Mouse (Mus musculus) heart, adult 11 months (tissue): ENCODE data around the gene Clpsl2.

Source experiments
- DNase-seq: peaks from one replicate; pipeline ENCODE4 v3.0.0; 2022

Gene Clpsl2

GRCm38 (mm10) chr17:28549111-28549510 is at the start of gene Clpsl2:
Clpsl2 (plus strand) TSS chr17:28549411.
- no peak for DNase-seq

GRCm38 (mm10) chr17:28500465-28500864 is 48.7 kb upstream of the Clpsl2 start:
- DNase-seq, result peak; percentile 81

- peak; percentile 98 for DNase-seq
These were observed 46.9 kb upstream of the Clpsl2 start for GRCm38 (mm10) chr17:28502196-28502821.

GRCm38 (mm10) chr17:28504182-28504581 is 45.0 kb upstream of the Clpsl2 start:
- peak; percentile 91 for DNase-seq

GRCm38 (mm10) chr17:28505591-28505990 is 43.6 kb upstream of the Clpsl2 start:
- DNase-seq, result no peak

- DNase-seq, result no peak
These were observed 42.3 kb upstream of the Clpsl2 start for GRCm38 (mm10) chr17:28506895-28507294.

GRCm38 (mm10) chr17:28507496-28507895 is 41.7 kb upstream of the Clpsl2 start:
- peak; percentile 91 for DNase-seq

GRCm38 (mm10) chr17:28510445-28511342 is 38.5 kb upstream of the Clpsl2 start:
- peak; percentile 98 for DNase-seq

GRCm38 (mm10) chr17:28511616-28512541 is 37.3 kb upstream of the Clpsl2 start:
- DNase-seq, result peak; percentile 95

GRCm38 (mm10) chr17:28512696-28513095 is 36.5 kb upstream of the Clpsl2 start:
- DNase-seq, result peak; percentile 99

- DNase-seq, result no peak
These were observed 35.9 kb upstream of the Clpsl2 start for GRCm38 (mm10) chr17:28513337-28513736.

- DNase-seq, result peak; percentile 99
These were observed 35.4 kb upstream of the Clpsl2 start for GRCm38 (mm10) chr17:28513844-28514243.

- DNase-seq, result peak; percentile 94
These were observed 34.7 kb upstream of the Clpsl2 start for GRCm38 (mm10) chr17:28514555-28514954.

GRCm38 (mm10) chr17:28515431-28516341 is 33.5 kb upstream of the Clpsl2 start:
- DNase-seq, result peak; percentile 99

- peak; percentile 95 for DNase-seq
These were observed 32.3 kb upstream of the Clpsl2 start for GRCm38 (mm10) chr17:28516881-28517280.

GRCm38 (mm10) chr17:28517441-28517955 is 31.7 kb upstream of the Clpsl2 start, which contains the start of gene Fkbp5:
Fkbp5 (minus strand) TSS chr17:28517527.
- peak; percentile 99 for DNase-seq

GRCm38 (mm10) chr17:28517956-28518614 is 31.1 kb upstream of the Clpsl2 start:
- DNase-seq, result peak; percentile 100

GRCm38 (mm10) chr17:28518615-28519071 is 30.6 kb upstream of the Clpsl2 start:
- peak; percentile 98 for DNase-seq

GRCm38 (mm10) chr17:28519827-28520226 is 29.4 kb upstream of the Clpsl2 start:
- DNase-seq, result peak; percentile 92

- DNase-seq, result peak; percentile 92
These were observed 28.6 kb upstream of the Clpsl2 start for GRCm38 (mm10) chr17:28520561-28520960.
